Mouse (Mus musculus): ENCODE results near the gene Slc25a12.

Gene Slc25a12

GRCm38 (mm10) chr2:71350181-71350580, 17.4 kb downstream of the Slc25a12 start:
- no peak for DNase-seq (ENCODE audit: low spot score)

- no peak for DNase-seq (ENCODE audit: low spot score)
These were observed 18.0 kb downstream of the Slc25a12 start for GRCm38 (mm10) chr2:71349511-71349910.

- DNase-seq (ENCODE audit: low spot score) = no peak
These were observed 19.6 kb downstream of the Slc25a12 start for GRCm38 (mm10) chr2:71347732-71348490.

GRCm38 (mm10) chr2:71347160-71347559, 20.4 kb downstream of the Slc25a12 start:
- no peak for DNase-seq (ENCODE audit: low spot score)

GRCm38 (mm10) chr2:71343884-71344640, 23.5 kb downstream of the Slc25a12 start:
- DNase-seq (ENCODE audit: low spot score) = no peak

GRCm38 (mm10) chr2:71340126-71340525, 27.4 kb downstream of the Slc25a12 start:
- no peak for DNase-seq (ENCODE audit: low spot score)

- no peak for DNase-seq (ENCODE audit: low spot score)
These were observed 29.3 kb downstream of the Slc25a12 start for GRCm38 (mm10) chr2:71338145-71338796.

GRCm38 (mm10) chr2:71336631-71337030, 30.9 kb downstream of the Slc25a12 start:
- no peak for DNase-seq (ENCODE audit: low spot score)

GRCm38 (mm10) chr2:71336209-71336608, 31.3 kb downstream of the Slc25a12 start:
- no peak for DNase-seq (ENCODE audit: low spot score)

- no peak for DNase-seq (ENCODE audit: low spot score)
These were observed 33.3 kb downstream of the Slc25a12 start for GRCm38 (mm10) chr2:71333986-71334822.

GRCm38 (mm10) chr2:71329761-71330160, 37.8 kb downstream of the Slc25a12 start:
- no peak for DNase-seq (ENCODE audit: low spot score)

- no peak for DNase-seq (ENCODE audit: low spot score)
These were observed 39.0 kb downstream of the Slc25a12 start for GRCm38 (mm10) chr2:71328391-71329160.

GRCm38 (mm10) chr2:71327715-71328114, 39.8 kb downstream of the Slc25a12 start:
- DNase-seq (ENCODE audit: low spot score) = no peak

- no peak for DNase-seq (ENCODE audit: low spot score)
These were observed 40.6 kb downstream of the Slc25a12 start for GRCm38 (mm10) chr2:71326766-71327464.

GRCm38 (mm10) chr2:71323886-71324285, 43.7 kb downstream of the Slc25a12 start:
- no peak for DNase-seq (ENCODE audit: low spot score)

GRCm38 (mm10) chr2:71321486-71321885, 46.1 kb downstream of the Slc25a12 start:
- no peak for DNase-seq (ENCODE audit: low spot score)

GRCm38 (mm10) chr2:71316116-71316789, 51.3 kb downstream of the Slc25a12 start:
- DNase-seq (ENCODE audit: low spot score) = no peak

GRCm38 (mm10) chr2:71315022-71315421, 52.5 kb downstream of the Slc25a12 start:
- DNase-seq (ENCODE audit: low spot score) = no peak

- no peak for DNase-seq (ENCODE audit: low spot score)
These were observed 53.5 kb downstream of the Slc25a12 start for GRCm38 (mm10) chr2:71314080-71314479.

GRCm38 (mm10) chr2:71312067-71312466, 55.5 kb downstream of the Slc25a12 start:
- DNase-seq (ENCODE audit: low spot score) = no peak

Data from urinary bladder, postnatal 25 days (tissue).